Mouse (Mus musculus) embryonic stem cell, embryonic (primary cell): ENCODE results near the gene Hoxc12.

Experiments used
- CTCF ChIA-PET, 4 experiments: fragments of 300-600 bp in 2 of 4; fragments of 350-600 bp in 2 of 4; sonication (Branson Sonifier 250); formaldehyde crosslinking; loops; one replicate each; lab custom pipeline; 2022; ENCODE audit warnings: inconsistent platforms in 2 of 4; lab: Charles Lee
- POLR2A ChIA-PET, 4 experiments: fragments of 300-600 bp in 2 of 4; fragments of 350-600 bp in 2 of 4; sonication (Branson Sonifier 250); formaldehyde crosslinking; loops; one replicate each; lab custom pipeline; 2022; ENCODE audit warnings: antibody characterized with exemption in 4 of 4, inconsistent platforms in 1 of 4; lab: Charles Lee

The Hoxc12 gene

GRCm38 (mm10) chr15:102922636-102923500 lies 13.7 kb upstream of the Hoxc12 start:
- ChIA-PET CTCF (interaction anchor here in 1 of 4 experiments (1.0 to 1.1 kb wide), 2 partner anchors 9 to 15 kb away, joined by 3 to 4 read pairs; no protein-coding TSS in a partner anchor), POLR2A (interaction anchor here (0.8 to 12.9 kb wide), 12 partner anchors 9 to 112 kb away, joined by 3 to 268 read pairs (median 4); partner anchors contain the start of gene Hoxc12 (in 2 of the 4))

GRCm38 (mm10) chr15:102927032-102927645 lies 9.4 kb upstream of the Hoxc12 start:
- ChIA-PET CTCF (interaction anchor here in 1 of 4 experiments (1.2 kb wide), 1 partner anchor 166 kb away, joined by 5 read pairs; no protein-coding TSS in a partner anchor), POLR2A (interaction anchor here in 3 of 4 experiments (0.6 to 12.9 kb wide), 12 partner anchors 9 to 159 kb away, joined by 3 to 268 read pairs (median 6); partner anchors contain the start of gene Hoxc12 (in 1 of the 3))

DNA sequence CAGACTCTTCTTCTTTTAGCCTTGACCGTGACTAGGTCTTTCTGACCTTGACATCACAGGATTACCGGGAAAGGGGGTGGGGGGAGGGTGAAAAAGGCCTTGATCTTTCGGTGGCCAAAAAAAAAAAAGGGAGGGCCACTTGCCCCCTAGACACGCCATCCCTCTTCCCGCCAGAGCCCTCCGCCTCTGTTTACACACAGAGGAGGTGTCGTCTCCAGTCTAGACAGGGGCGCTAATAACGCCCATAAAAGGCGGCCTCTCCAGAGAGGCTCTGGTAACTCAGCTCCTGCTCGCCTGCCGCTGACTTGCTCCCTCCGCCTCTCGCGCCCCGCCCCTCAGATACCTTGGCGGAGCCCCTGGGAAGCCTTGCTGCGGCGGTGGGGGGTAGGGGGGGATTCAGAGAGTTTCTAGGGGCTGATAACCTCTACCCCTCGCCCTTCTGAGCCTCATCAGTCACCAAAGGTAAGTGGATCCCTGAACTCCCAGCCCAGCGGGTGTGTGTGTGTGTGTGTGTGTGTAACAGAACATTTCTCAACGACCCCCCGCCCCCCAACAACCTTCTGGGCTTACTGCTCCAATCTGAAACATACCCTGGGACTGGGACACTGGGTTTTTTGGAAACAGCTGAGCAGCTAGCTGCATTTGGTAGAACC lies 4.7 kb upstream of the Hoxc12 start:
- POLR2A ChIA-PET = interaction anchor here (0.5 to 13.5 kb wide), 74 partner anchors 8 to 591 kb away, joined by 3 to 268 read pairs (median 4); partner anchors contain the start of genes Hoxc13 (in 3 of the 4), Hoxc10 (in 2 of the 4), Hoxc11 (in 2 of the 4) and Calcoco1 (in 1 of the 4)
- CTCF ChIA-PET = interaction anchor here (0.5 to 1.9 kb wide), 18 partner anchors 9 to 1521 kb away, joined by 3 to 10 read pairs (median 3); partner anchors contain the start of genes Hoxc10 (in 1 of the 4) and Hoxc13 (in 1 of the 4)

DNA sequence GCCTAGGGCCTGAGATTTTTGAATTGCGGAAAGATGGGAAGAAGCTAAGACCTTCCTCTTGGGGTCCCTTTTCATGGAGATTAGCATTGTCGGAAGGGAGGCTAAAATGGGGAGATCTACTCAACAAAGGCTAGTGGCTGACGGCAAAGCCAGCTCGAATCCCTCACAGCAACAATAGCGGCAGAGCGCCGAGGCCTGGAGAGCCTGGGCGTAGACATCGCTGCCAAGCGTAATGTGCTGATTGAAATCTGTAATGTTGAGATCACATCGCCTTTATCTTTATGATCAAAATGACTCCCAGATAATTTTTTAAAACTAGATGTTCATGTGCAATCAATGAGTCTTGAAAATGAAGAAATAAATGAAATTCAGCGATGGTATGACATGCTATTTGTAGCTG lies 2.1 kb upstream of the Hoxc12 start:
- POLR2A ChIA-PET = interaction anchor here (0.5 to 13.5 kb wide), 26 partner anchors 7 to 1665 kb away, joined by 3 to 268 read pairs (median 4); partner anchors contain the start of genes Hoxc13 (in 3 of the 4), Calcoco1 (in 1 of the 4), Hoxc11 (in 1 of the 4) and Sp1 (in 1 of the 4)
- CTCF ChIA-PET = interaction anchor here in 3 of 4 experiments (0.6 to 2.0 kb wide), 8 partner anchors 9 to 249 kb away, joined by 3 to 11 read pairs (median 6); partner anchors contain the start of gene Hoxc13 (in 1 of the 3)

DNA sequence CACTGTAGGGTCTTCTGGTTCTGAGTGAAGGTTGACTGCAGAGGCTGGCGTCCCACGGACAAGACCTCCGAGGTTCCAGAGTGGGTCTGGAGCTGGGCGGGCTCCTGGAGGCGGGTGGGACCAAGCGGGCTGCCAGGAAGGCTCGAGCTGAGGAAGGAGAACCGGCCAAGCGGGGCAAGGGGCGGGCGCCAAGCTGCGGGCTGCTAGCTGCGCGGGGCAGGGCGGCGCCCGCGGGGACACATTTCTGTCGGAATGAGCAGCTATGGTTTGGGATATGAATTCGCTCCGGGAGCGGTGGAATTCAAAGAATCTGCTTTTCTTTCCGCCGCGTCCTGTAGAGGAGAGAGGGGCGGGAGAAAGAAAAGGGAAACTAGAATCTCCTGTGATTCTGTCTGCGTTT lies 1.7 kb upstream of the Hoxc12 start:
- CTCF ChIA-PET = interaction anchor here (0.6 to 2.0 kb wide), 10 partner anchors 8 to 973 kb away, joined by 3 to 11 read pairs (median 6); partner anchors contain the start of gene Hoxc13 (in 1 of the 4)
- POLR2A ChIA-PET = interaction anchor here (0.5 to 13.5 kb wide), 27 partner anchors 6 to 1665 kb away, joined by 3 to 268 read pairs (median 4); partner anchors contain the start of genes Hoxc13 (in 3 of the 4), Calcoco1 (in 1 of the 4), Hoxc11 (in 1 of the 4) and Sp1 (in 1 of the 4)

GRCm38 (mm10) chr15:102937036-102937666 lies 594 bp downstream of the Hoxc12 start:
- ChIA-PET CTCF (interaction anchor here in 1 of 4 experiments (1.2 kb wide), 1 partner anchor 232 kb away, joined by 3 read pairs; no protein-coding TSS in a partner anchor), POLR2A (interaction anchor here in 3 of 4 experiments (0.6 to 13.5 kb wide), 13 partner anchors 10 to 216 kb away, joined by 3 to 268 read pairs (median 5); partner anchors contain the start of genes Hoxc13 (in 2 of the 3) and Hoxc10 (in 1 of the 3))

- ChIA-PET POLR2A (interaction anchor here (0.6 to 13.5 kb wide), 35 partner anchors 7 to 300 kb away, joined by 3 to 268 read pairs (median 4); partner anchors contain the start of genes Hoxc13 (in 4 of the 4), Hoxc10 (in 2 of the 4), Cbx5 (in 1 of the 4) and Hoxc11 (in 1 of the 4)), CTCF (interaction anchor here in 3 of 4 experiments (0.6 to 1.8 kb wide), 9 partner anchors 19 to 238 kb away, joined by 3 to 7 read pairs (median 4); partner anchors contain the start of genes Hoxc10 (in 2 of the 3) and Hoxc13 (in 1 of the 3))
Measured at GRCm38 (mm10) chr15:102939256-102940155, 2.9 kb downstream of the Hoxc12 start.

- ChIA-PET CTCF (interaction anchor here (0.6 to 1.7 kb wide), 11 partner anchors 8 to 250 kb away, joined by 3 to 6 read pairs (median 3); no protein-coding TSS in a partner anchor), POLR2A (interaction anchor here (0.7 to 13.5 kb wide), 17 partner anchors 8 to 228 kb away, joined by 3 to 268 read pairs (median 6); partner anchors contain the start of genes Hoxc13 (in 2 of the 4), Hoxc10 (in 1 of the 4) and Hoxc11 (in 1 of the 4))
Measured at GRCm38 (mm10) chr15:102942739-102943467, 6.3 kb downstream of the Hoxc12 start.

GRCm38 (mm10) chr15:102943468-102943813 lies 6.9 kb downstream of the Hoxc12 start:
- ChIA-PET POLR2A (interaction anchor here (1.0 to 13.5 kb wide), 12 partner anchors 8 to 227 kb away, joined by 3 to 268 read pairs (median 9); partner anchors contain the start of gene Hoxc13 (in 2 of the 4)), CTCF (interaction anchor here in 2 of 4 experiments (0.6 to 1.7 kb wide), 7 partner anchors 9 to 234 kb away, joined by 3 to 6 read pairs (median 3); no protein-coding TSS in a partner anchor)

DNA sequence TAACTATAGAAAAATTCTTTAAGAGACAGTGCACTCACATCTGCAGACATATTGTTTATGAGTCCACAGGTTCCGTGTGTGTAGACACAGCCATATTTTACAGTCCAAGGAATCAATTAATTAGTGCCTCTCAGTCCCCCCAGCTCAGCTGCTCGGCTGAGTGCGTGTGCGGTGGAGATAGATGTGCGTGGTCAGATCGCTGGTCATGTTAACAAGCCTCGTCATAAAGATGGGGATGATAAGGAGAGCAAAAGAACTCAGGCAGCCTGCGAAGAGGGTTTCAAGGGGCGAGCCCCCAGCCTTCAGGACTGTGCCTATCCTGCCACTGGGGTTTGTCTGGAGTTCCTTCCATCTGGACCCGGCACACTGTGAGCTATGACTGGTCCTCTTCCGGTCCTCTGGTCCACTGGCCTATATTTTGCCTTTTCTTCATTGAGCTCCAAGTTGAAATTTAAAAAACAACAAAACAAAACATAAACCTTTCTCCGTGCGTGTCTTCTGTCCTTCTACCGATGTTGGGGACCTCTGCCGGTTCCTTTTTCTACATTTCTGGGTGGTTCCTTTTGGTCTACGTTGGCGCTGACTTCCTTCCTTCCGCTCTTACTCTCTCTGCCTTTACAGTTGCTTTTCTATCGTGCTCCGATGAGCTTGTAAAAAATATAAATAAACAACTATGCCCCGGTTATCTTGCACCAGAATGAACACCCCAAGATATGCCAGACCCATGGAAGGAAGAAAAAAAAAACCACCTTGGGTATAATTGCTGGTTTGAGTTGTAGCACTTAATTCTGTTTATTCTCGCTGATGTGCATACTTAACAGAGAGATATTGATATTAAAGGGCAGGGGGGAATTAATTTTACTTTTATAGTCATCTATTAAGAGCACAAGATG lies 8.9 kb downstream of the Hoxc12 start:
- ChIA-PET POLR2A (interaction anchor here in 3 of 4 experiments (1.2 to 3.0 kb wide), 6 partner anchors 8 to 19 kb away, joined by 4 to 10 read pairs (median 8); no protein-coding TSS in a partner anchor), CTCF (interaction anchor here in 1 of 4 experiments (0.9 kb wide), 1 partner anchor 15 kb away, joined by 3 read pairs; no protein-coding TSS in a partner anchor)

DNA sequence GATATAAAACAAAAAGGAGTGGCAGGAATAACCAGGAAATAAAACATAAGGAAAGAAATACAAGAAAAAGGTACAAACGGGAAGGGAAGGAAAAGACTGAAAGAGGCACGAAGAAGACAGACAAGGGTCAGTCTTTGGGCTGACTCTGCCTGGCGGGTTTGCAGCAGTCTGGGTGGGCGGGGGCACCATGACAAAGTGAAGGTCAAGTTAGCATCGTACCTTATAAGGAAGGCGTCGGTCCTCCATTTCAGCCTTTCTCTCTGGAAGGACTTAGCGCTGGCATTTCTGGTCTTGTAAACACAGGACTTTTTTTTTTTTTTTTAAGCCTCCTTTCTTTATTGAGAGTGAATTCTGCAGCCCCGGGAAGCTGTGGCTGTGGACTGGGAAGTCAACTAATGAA lies 10.7 kb downstream of the Hoxc12 start:
- CTCF ChIA-PET = interaction anchor here in 2 of 4 experiments (0.6 to 0.7 kb wide), 2 partner anchors 9 to 19 kb away, joined by 3 to 6 read pairs; partner anchors contain the start of gene Hoxc10 (in 1 of the 2)
- POLR2A ChIA-PET = interaction anchor here in 2 of 4 experiments (0.7 to 1.5 kb wide), 3 partner anchors 16 to 122 kb away, joined by 3 to 6 read pairs (median 4); partner anchors contain the start of gene Hoxc10 (in 1 of the 2)

- ChIA-PET POLR2A (interaction anchor here in 3 of 4 experiments (0.6 to 6.6 kb wide), 8 partner anchors 9 to 32 kb away, joined by 3 to 71 read pairs (median 10); no protein-coding TSS in a partner anchor), CTCF (interaction anchor here (0.6 to 1.4 kb wide), 7 partner anchors 18 to 234 kb away, joined by 3 to 5 read pairs (median 3); partner anchors contain the start of genes Calcoco1 (in 1 of the 4), Hoxc10 (in 1 of the 4) and Hoxc13 (in 1 of the 4))
Measured at GRCm38 (mm10) chr15:102948842-102949241, 12.3 kb downstream of the Hoxc12 start.

GRCm38 (mm10) chr15:102949696-102950095 lies 13.1 kb downstream of the Hoxc12 start:
- POLR2A ChIA-PET = interaction anchor here in 3 of 4 experiments (0.6 to 6.6 kb wide), 20 partner anchors 9 to 584 kb away, joined by 3 to 71 read pairs (median 4); no protein-coding TSS in a partner anchor
- CTCF ChIA-PET = interaction anchor here (0.6 to 1.4 kb wide), 10 partner anchors 17 to 334 kb away, joined by 3 to 5 read pairs (median 3); partner anchors contain the start of genes Hoxc10 (in 1 of the 4) and Hoxc13 (in 1 of the 4)
